Mouse (Mus musculus): ENCODE measurements around the gene Tradd. TPM values are rescaled to one million over a fixed set of nuclear protein-coding genes. Genes with fewer than 3 reads are reported as not detected.

Gene Tradd
- total RNA-seq (2021) (1 to 10 TPM; 3.9 to 4.9 TPM), polyA plus RNA-seq (2012; rRNA removed) (4.3 and 4.6 TPM in 2 replicates)
- long read RNA-seq, transcript Tradd-201 (5 exons, 1,689 nt), result major isoform, 5 of 8 reads
- long read RNA-seq, partial matches to known transcripts, result 1 of 8 reads
- long read RNA-seq, other reads (novel, unspliced or antisense), result 2 of 8 reads

DNA sequence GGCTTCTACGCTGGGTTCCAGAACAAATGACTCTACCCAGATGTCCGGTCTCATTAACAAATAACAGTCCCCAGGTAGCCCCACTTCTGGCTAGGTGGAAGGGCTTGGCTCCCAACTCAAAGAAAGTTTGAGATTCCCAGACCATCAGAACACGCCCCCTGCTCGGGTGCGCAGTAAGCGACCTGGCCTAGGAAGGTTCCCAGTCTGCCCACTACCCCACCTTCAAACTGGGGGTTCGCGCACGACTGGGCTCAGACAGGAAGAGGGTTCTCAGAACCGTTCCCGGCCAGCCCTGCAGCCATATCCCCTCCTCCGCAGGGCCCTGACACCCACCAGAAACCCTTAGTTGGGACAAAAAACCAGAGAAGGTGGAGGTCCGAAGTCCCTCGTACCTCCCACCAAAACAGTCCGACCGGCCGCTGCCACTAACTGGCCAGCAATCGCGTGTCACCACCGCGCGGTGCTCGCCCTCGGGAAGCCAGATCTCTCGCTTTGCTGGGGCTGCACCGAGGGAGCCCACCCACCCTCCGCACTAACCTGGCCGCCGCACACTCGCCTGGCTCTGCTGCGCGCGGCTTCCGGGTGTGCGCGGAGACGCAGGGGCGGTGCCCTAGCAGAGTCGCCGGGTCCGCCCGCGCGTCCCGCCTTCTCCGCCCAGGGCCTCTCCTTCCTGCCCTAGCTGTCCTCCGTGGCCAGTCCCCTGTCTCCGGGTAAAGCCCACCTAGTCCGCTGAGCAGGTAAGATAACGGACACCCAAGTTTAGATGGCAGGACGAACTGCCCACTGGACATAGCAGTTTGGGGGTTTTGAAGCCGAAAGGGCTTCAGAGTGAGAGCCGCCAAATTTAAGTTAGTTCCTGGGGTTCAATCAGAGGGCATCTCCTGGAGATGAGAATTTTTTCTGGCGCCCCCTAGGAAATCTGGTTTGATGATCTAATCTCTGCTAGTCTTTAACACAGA, at the start of gene Tradd, which contains the start of gene Fbxl8:
TSS of gene Tradd (minus strand) at position 586 of the 959 bp plus-strand sequence.
TSS of gene Fbxl8 (plus strand) at position 625 of the 959 bp plus-strand sequence.
- Histone ChIP-seq H3K27ac (peak within 1 kb of the TSS; percentile 47), H3K4me3 (peak within 1 kb of the TSS; percentile 51), H3K27me3 (ENCODE audit: control insufficient read depth, insufficient read depth, low read length) (no peaks in the 10 kb centered on the region), H3K9ac (ENCODE audit: low read depth, low read length) (peak within 1 kb of the TSS; percentile 98), H3K36me3 (ENCODE audit: control insufficient read depth, insufficient read depth, low read length) (no peaks in the 10 kb centered on the region), H3K4me1 (ENCODE audit: control insufficient read depth, insufficient read depth, low read length) (peaks cover 4% of the 10 kb centered on the region; the same call in 1 of the 2 replicates), H3K79me2 (replicated peaks; ENCODE audit: control insufficient read depth, insufficient read depth, low read length) (no peaks in the 10 kb centered on the region)
- intact Hi-C loops (cut with DNase I), result loop anchor here (10.0 kb wide), 1 partner anchor 610 kb away; no protein-coding TSS in a partner anchor
- peak; percentile 87 to 90 for DNase-seq
- WGBS, result 2% methylated on average over 54 of the region's 54 CpGs
- TF ChIP-seq CTCF (IDR thresholded peaks at IDR 0.05), result no peak
- peak; percentile 76 for TF ChIP-seq POLR2A (IDR thresholded peaks at IDR 0.05; ENCODE audit: insufficient read depth, low read depth, low read length)
- TF ChIP-seq EP300 (IDR thresholded peaks at IDR 0.05; ENCODE audit: insufficient read depth, low read depth, low read length), result 0 out of 2 replicates have a peak, but pooled peaks have one; percentile 46

DNA sequence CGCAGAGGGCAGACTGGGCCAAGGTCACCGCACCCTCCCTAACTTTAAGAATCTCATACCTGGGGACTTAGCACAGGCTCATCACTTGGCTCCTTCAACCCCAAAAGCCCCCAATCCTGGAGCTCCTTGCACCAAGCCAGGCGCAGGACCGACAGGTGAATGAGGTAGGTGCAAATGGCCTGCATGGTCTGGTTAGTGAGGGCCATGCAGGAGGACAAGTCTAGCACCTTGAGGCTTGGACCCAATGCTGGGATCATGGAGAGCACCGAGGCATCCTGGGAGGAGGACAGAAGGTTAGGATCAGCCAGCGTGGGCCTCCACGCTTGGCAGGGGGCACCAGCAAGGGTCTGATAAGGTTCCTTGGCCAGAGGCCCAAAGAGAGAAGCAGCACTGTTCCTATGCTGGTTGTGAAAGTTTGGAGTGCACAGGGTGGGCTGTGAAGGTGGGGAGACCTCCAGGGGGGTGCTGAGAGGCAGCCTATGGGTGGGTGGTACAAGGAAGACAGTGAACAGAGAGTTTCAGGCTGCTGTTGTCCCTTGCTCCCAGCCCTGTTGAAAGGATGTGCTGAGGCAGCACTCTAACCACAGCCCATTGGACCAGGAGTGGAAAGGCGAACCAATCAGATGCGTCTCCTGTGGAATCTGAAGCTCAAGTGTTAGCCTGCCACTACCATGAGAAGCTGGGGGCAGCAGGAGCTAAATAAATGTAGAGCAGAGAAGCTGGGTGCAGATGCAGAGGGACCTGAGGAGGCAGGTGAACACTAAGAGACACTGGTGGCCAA, 49.4 kb upstream of the Tradd start:
- intact Hi-C loops (cut with DNase I), result no loop called here
- whole genome bisulfite sequencing, result 78% methylated on average over 9 of the region's 9 CpGs
- Histone ChIP-seq H3K27me3 (ENCODE audit: control insufficient read depth, insufficient read depth, low read length) (no peaks in the 10 kb centered on the region), H3K27ac (no peak overlapping the region), H3K4me1 (ENCODE audit: control insufficient read depth, insufficient read depth, low read length) (peaks cover 1% of the 10 kb centered on the region; the same call in 1 of the 2 replicates), H3K9ac (ENCODE audit: low read depth, low read length) (no peak overlapping the region), H3K4me3 (no peak overlapping the region), H3K36me3 (ENCODE audit: control insufficient read depth, insufficient read depth, low read length) (no peaks in the 10 kb centered on the region), H3K79me2 (replicated peaks; ENCODE audit: control insufficient read depth, insufficient read depth, low read length) (no peaks in the 10 kb centered on the region)
- TF ChIP-seq CTCF (IDR thresholded peaks at IDR 0.05), result no peak
- no peak for TF ChIP-seq POLR2A (IDR thresholded peaks at IDR 0.05; ENCODE audit: insufficient read depth, low read depth, low read length)
- TF ChIP-seq EP300 (IDR thresholded peaks at IDR 0.05; ENCODE audit: insufficient read depth, low read depth, low read length), result no peak
- DNase-seq, result no peak

DNA sequence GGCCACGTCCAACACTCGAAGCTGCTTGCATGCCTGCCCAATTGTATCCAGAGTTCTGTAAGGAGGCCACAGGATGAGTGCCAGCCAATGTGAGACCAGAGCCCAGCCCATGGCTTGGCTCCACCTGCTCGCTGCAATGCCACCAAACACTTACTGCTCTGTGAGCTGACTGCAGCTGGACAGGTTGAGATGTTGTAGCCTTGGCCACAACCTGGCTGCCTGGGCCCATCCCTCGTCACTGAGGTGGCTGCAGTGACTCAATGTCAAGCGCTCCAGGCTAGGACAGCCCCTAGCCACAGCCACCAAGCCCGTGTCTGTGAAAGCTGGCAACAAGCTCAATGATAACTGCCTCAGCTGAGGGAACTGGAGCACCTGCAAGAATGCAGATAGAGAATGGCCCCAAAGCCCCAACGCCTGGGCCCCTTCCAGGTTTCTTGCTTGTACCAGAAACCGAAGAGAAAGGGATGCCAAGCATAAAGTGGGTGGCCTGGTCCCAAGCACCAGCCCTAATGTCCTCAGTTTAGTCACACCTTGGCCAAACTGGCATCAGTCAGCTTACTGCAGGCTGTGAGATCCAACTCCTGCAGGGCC, 48.6 kb upstream of the Tradd start:
- H3K4me3 ChIP-seq, result no peak overlapping the region
- WGBS, result 73% methylated on average over 8 of the region's 8 CpGs
- no peak overlapping the region for H3K9ac ChIP-seq (ENCODE audit: low read depth, low read length)
- H3K36me3 ChIP-seq (ENCODE audit: control insufficient read depth, insufficient read depth, low read length), result no peaks in the 10 kb centered on the region
- peak; percentile 25 to 58 for DNase-seq
- H3K27me3 ChIP-seq (ENCODE audit: control insufficient read depth, insufficient read depth, low read length), result no peaks in the 10 kb centered on the region
- peaks cover 1% of the 10 kb centered on the region; the same call in 1 of the 2 replicates for H3K4me1 ChIP-seq (ENCODE audit: control insufficient read depth, insufficient read depth, low read length)
- no peak overlapping the region for H3K27ac ChIP-seq
- intact Hi-C loops (cut with DNase I), result no loop called here
- TF ChIP-seq EP300 (IDR thresholded peaks at IDR 0.05; ENCODE audit: insufficient read depth, low read depth, low read length) (0 out of 2 replicates have a peak, but pooled peaks have one; percentile 6), POLR2A (IDR thresholded peaks at IDR 0.05; ENCODE audit: insufficient read depth, low read depth, low read length) (no peak), CTCF (IDR thresholded peaks at IDR 0.05) (no peak)
- no peaks in the 10 kb centered on the region for H3K79me2 ChIP-seq (replicated peaks; ENCODE audit: control insufficient read depth, insufficient read depth, low read length)

DNA sequence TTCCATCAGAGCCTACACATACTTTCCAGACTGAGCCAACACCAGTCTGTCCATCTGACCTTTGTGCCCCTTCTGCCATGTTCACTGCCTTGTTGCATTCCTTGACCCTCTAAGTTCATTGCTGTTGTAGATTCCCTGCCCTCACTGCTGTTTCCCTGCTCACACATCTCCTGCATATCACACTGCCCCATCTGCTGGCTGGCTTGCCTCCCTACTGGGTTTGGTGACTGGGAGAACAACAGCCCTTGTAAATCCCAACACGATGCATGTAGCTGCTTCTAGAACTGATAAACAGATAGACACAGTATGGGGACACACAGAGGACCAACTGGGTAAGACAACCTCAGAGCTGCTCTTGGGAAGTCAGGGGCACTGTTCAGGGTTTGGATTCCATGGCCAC, 47.3 kb upstream of the Tradd start:
- Histone ChIP-seq H3K27ac (no peak overlapping the region), H3K4me3 (no peak overlapping the region), H3K27me3 (ENCODE audit: control insufficient read depth, insufficient read depth, low read length) (no peaks in the 10 kb centered on the region), H3K9ac (ENCODE audit: low read depth, low read length) (no peak overlapping the region), H3K36me3 (ENCODE audit: control insufficient read depth, insufficient read depth, low read length) (no peaks in the 10 kb centered on the region), H3K4me1 (ENCODE audit: control insufficient read depth, insufficient read depth, low read length) (no peaks in the 10 kb centered on the region; the same call in 1 of the 2 replicates), H3K79me2 (replicated peaks; ENCODE audit: control insufficient read depth, insufficient read depth, low read length) (no peaks in the 10 kb centered on the region)
- DNase-seq, result no peak
- intact Hi-C loops (cut with DNase I), result no loop called here
- 69% methylated on average over 1 of the region's 1 CpGs for WGBS
- TF ChIP-seq EP300 (IDR thresholded peaks at IDR 0.05; ENCODE audit: insufficient read depth, low read depth, low read length), result no peak
- TF ChIP-seq CTCF (IDR thresholded peaks at IDR 0.05), result no peak
- no peak for TF ChIP-seq POLR2A (IDR thresholded peaks at IDR 0.05; ENCODE audit: insufficient read depth, low read depth, low read length)

DNA sequence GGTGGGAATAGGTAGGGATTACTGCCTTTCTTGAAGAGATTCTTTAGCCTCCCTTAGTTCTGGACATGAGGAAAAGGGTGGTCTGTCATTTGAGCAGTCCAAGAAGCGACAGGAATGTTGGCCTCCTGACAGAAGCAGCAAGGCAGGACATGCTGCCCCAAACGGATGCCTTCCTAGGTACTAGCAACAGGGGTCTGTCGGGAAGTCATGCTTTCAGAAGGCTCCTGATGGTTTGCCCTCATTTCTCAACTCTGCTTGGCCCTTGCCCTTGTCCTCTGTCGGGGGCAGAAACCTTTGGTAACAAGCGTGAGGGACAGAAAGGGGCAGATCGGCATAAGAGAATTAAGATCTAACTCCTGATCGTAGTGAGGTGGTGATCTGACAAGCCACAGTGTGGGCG, 45.7 kb upstream of the Tradd start:
- Histone ChIP-seq H3K27me3 (ENCODE audit: control insufficient read depth, insufficient read depth, low read length) (no peaks in the 10 kb centered on the region), H3K9ac (ENCODE audit: low read depth, low read length) (no peak overlapping the region), H3K4me1 (ENCODE audit: control insufficient read depth, insufficient read depth, low read length) (no peaks in the 10 kb centered on the region; the same call in none of the 2 replicates), H3K79me2 (replicated peaks; ENCODE audit: control insufficient read depth, insufficient read depth, low read length) (no peaks in the 10 kb centered on the region), H3K27ac (no peak overlapping the region), H3K36me3 (ENCODE audit: control insufficient read depth, insufficient read depth, low read length) (no peaks in the 10 kb centered on the region), H3K4me3 (no peak overlapping the region)
- intact Hi-C loops (cut with DNase I), result no loop called here
- TF ChIP-seq CTCF (IDR thresholded peaks at IDR 0.05) (no peak), EP300 (IDR thresholded peaks at IDR 0.05; ENCODE audit: insufficient read depth, low read depth, low read length) (no peak), POLR2A (IDR thresholded peaks at IDR 0.05; ENCODE audit: insufficient read depth, low read depth, low read length) (no peak)
- no peak for DNase-seq
- WGBS, result 83% methylated on average over 8 of the region's 8 CpGs

Data from heart, adult 2 months (tissue).